Mouse (Mus musculus): ENCODE data around the gene Zfp771.

GRCm38 (mm10) chr7:127290142-127290541, 46.1 kb downstream of the Zfp771 start:
- no peak for TF ChIP-seq CTCF (IDR thresholded peaks at IDR 0.05; ENCODE audit: low read depth)
- no peak for TF ChIP-seq EP300 (optimal IDR thresholded peaks at IDR 0.05)

Data from stomach, postnatal 0 days (tissue).